Comparison of ENCODE assay signal across 9 mouse cellular contexts in genomic region chr1:131982907-131983306, GRCm38 (mm10). TPM values are rescaled to one million over a fixed set of nuclear protein-coding genes. Genes with fewer than 3 reads are reported as not detected.
DNase-seq lines count a peak whose midpoint lies in the region; ATAC-seq lines count a peak whose summit lies in the region.
"Had no signal": no experiment of that assay in that cellular context is flagged by ENCODE, and none has a peak within 500 bp of the region (broad histone marks: within the 10 kb centered on the region; RNA-seq: fewer than 3 reads in every experiment).

No protein-coding gene starts in this region.

- no peak overlapping the region for H3K4me2 ChIP-seq in intestine, embryonic 14.5 days (ENCODE audit: low read length)
- H3K4me2 ChIP-seq: liver, embryonic 15.5 days had no signal

- peak; percentile 88 for DNase-seq in ZHBTc4 (ENCODE audit: low read depth, low spot score)
- DNase-seq in cerebellum, postnatal 10 days, result peak; percentile 90 to 91
- peak; percentile 33 to 78 for DNase-seq in frontal cortex, postnatal 14 days (ENCODE audit: low spot score in 2 of 2)
- peak; percentile 87 for DNase-seq in intestine, embryonic 14.5 days (ENCODE audit: low spot score)
- DNase-seq in left cerebral cortex, postnatal 10 days (ENCODE audit: extremely low spot score in 1 of 2, low spot score in 2 of 2), result peak; percentile 62 to 75
- DNase-seq in mesoderm, embryonic 11.5 days (ENCODE audit: low read depth, low spot score), result peak; percentile 79
- peak; percentile 77 for DNase-seq in right cerebral cortex, postnatal 25 days
- DNase-seq in yolk sac, embryonic 10.5 days (ENCODE audit: low spot score), result peak; percentile 60

- H3K36me3 ChIP-seq in intestine, embryonic 14.5 days (ENCODE audit: control insufficient read depth, insufficient read depth, low read length), result no peaks in the 10 kb centered on the region
- H3K36me3 ChIP-seq: liver, embryonic 15.5 days had no signal

- H3K9me3 ChIP-seq in intestine, embryonic 14.5 days (ENCODE audit: control insufficient read depth, low read length), result no peaks in the 10 kb centered on the region
- H3K9me3 ChIP-seq: liver, embryonic 15.5 days had no signal

- H3K4me1 ChIP-seq in intestine, embryonic 14.5 days (replicated peaks; ENCODE audit: control insufficient read depth, insufficient read depth, low read length), result no peaks in the 10 kb centered on the region
- H3K4me1 ChIP-seq: liver, embryonic 15.5 days had no signal

- H3K27ac ChIP-seq in intestine, embryonic 14.5 days (ENCODE audit: low read depth), result no peak overlapping the region
- H3K27ac ChIP-seq: liver, embryonic 15.5 days had no signal

- H3K4me3 ChIP-seq in intestine, embryonic 14.5 days (ENCODE audit: low read depth, low read length), result no peak overlapping the region
- H3K4me3 ChIP-seq: liver, embryonic 15.5 days had no signal

- peak; percentile 33; the same call in 1 of the 2 replicates for ATAC-seq in intestine, embryonic 14.5 days (replicated peaks; ENCODE audit: low FRiP score, low TSS enrichment, low read depth)

- 15% methylated on average over 5 of the region's 5 CpGs for WGBS in intestine, embryonic 14.5 days

- intact Hi-C loops in left cerebral cortex, postnatal 10 days (cut with DNase I), result loop anchor here (5.0 kb wide), 1 partner anchor 134 kb away; no protein-coding TSS in a partner anchor

- no peaks in the 10 kb centered on the region for H3K27me3 ChIP-seq in intestine, embryonic 14.5 days (replicated peaks; ENCODE audit: control insufficient read depth, insufficient read depth, low read length)
- H3K27me3 ChIP-seq: liver, embryonic 15.5 days had no signal

- no peak overlapping the region for H3K9ac ChIP-seq in intestine, embryonic 14.5 days (ENCODE audit: low read length)
- H3K9ac ChIP-seq: liver, embryonic 15.5 days had no signal

RNA-seq across cellular contexts. Expression of gene Slc45a3, which starts 20.1 kb away (rescaled TPM):
- polyA plus RNA-seq in intestine, embryonic 14.5 days (2014; fragmentation: Nextera tagmentation; extraction: Ambion mirVana), result 2.1 and 2.4 TPM in 2 replicates
- under 1 TPM; 0.43 to 0.64 TPM for total RNA-seq in left cerebral cortex, postnatal 10 days (2021)

RNA-seq across cellular contexts. Expression of gene Elk4, which starts 24.5 kb away (rescaled TPM):
- polyA plus RNA-seq in intestine, embryonic 14.5 days (2014; fragmentation: Nextera tagmentation; extraction: Ambion mirVana), result 26.3 and 31.0 TPM in 2 replicates
- 10 to 100 TPM; 51.9 to 61.5 TPM for total RNA-seq in left cerebral cortex, postnatal 10 days (2021)
